Mouse (Mus musculus) C2C12 (cell line): Measurements from ENCODE around the gene Fbxl12.

ENCODE experiments used
- CTCF ChIP-seq: IDR thresholded peaks from one replicate; pipeline ENCODE4 v1.5.1; 2011; ENCODE audit not compliant: control insufficient read depth, insufficient read depth, insufficient read length
- MAX ChIP-seq: IDR thresholded peaks from one replicate; pipeline ENCODE4 v1.6.1; 2011; ENCODE audit warnings: mild to moderate bottlenecking, control low read depth
- MYOG ChIP-seq: IDR thresholded peaks from one replicate; pipeline ENCODE4 v1.6.1; 2011; ENCODE audit not compliant: control insufficient read depth, insufficient read length; ENCODE audit errors: extremely low read depth
- USF1 ChIP-seq: IDR thresholded peaks from one replicate; pipeline ENCODE4 v1.6.1; 2011; ENCODE audit warnings: low read depth, mild to moderate bottlenecking, control low read depth, moderate library complexity

DNA sequence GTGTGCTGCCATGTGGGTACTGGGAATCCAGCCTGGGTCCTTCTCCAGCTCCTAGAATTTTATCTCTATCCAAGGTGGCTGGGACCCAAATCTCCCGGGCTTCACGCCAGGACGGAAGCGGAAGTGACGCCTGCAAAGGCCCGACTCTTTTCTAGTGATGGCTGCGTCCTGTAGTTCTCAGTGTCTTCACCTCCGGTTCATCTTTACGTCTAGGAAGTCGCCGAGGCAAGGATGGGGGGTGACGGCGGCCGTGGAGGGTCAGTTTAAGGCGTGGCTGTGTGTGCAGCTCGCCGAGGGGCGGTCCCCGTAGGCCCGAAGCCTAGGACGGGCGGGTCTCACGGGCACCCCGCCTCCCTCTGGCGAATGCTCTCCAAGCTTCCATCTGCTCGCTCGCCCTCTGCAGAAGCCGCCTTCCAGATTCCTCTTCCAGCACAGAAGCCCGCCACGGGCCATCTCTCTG lies 63.4 kb downstream of the Fbxl12 start, which contains the start of gene Zfp846:
- TF ChIP-seq CTCF: no peak
- TF ChIP-seq MAX: no peak
- TF ChIP-seq USF1: no peak
- TF ChIP-seq MYOG: no peak
